In the genomic region with DNA sequence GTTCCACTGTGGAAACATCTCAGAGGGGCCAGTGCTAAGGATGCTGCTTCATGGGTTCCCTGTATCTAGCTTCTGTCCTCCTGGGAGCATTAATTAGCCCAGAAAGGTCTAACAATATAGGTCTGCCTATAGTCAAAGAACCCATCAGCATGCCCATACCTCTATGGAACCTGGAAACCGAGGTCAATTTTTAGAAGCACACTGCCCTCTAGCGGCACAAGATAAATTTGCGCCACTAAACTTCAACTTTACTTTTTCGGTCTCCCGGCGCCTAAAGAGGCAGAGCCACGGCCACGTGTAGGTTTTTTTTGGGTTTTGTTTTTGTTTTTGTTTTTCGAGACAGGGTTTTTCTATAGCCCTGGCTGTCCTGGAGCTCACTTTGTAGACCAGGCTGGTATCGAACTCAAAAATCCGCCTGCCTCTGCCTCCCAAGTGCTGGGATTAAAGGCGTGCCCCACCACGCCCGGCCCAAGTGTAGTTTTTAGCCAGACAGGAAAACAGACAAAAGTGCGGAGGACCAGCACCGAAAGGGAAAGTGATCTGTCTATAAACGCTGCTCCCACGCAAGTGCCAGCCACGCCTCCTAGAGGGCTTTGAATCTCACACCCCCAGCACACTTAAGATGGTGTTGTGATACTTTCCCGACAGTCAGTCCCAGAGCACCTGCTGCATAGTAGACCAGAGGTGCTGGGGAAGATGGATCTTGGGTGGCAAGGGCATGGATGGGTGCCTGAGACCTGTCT, we compare ENCODE assay signal across 8 mouse cellular contexts. TPM values are rescaled to one million over a fixed set of nuclear protein-coding genes. Genes with fewer than 3 reads are reported as not detected.
DNase-seq lines count a peak whose midpoint lies in the region; ATAC-seq and TF ChIP-seq lines count a peak whose summit lies in the region.

No protein-coding gene starts in this region.

- no peaks in the 10 kb centered on the region for H3K36me3 ChIP-seq in E14TG2a.4 (ENCODE audit: insufficient read depth, low read length)
- H3K36me3 ChIP-seq in lung, embryonic 16.5 days (ENCODE audit: control insufficient read depth, insufficient read depth, low read length), result no peaks in the 10 kb centered on the region

- H3K27ac ChIP-seq in bone marrow macrophage, adult 2 months (ENCODE audit: insufficient read depth, low read depth, low read length), result no peak overlapping the region
- no peak overlapping the region for H3K27ac ChIP-seq in embryonic fibroblast, embryonic 13.5 days (ENCODE audit: insufficient read depth, low read length)
- no peak overlapping the region for H3K27ac ChIP-seq in lung, embryonic 16.5 days (ENCODE audit: low read length)
- H3K27ac ChIP-seq in olfactory bulb, adult 2 months (ENCODE audit: insufficient read depth, low read depth, low read length), result no peak overlapping the region

- WGBS in lung, embryonic 16.5 days, result 2% methylated on average over 20 of the region's 20 CpGs
- WGBS in olfactory bulb, adult 2 months, result 3% methylated on average over 20 of the region's 20 CpGs

- peak overlapping the region; percentile 98 for H3K4me2 ChIP-seq in lung, embryonic 16.5 days (ENCODE audit: low read depth, low read length)

- no peaks in the 10 kb centered on the region for H3K9me3 ChIP-seq in E14TG2a.4 (ENCODE audit: low read length)
- H3K9me3 ChIP-seq in lung, embryonic 16.5 days (ENCODE audit: control insufficient read depth, low read length), result no peaks in the 10 kb centered on the region

- H3K27me3 ChIP-seq in E14TG2a.4 (ENCODE audit: insufficient read depth, low read length), result peaks cover 9% of the 10 kb centered on the region
- no peaks in the 10 kb centered on the region; the same call in 1 of the 2 replicates for H3K27me3 ChIP-seq in lung, embryonic 16.5 days (ENCODE audit: control insufficient read depth, insufficient read depth, low read depth, low read length)

- H3K9ac ChIP-seq in lung, embryonic 16.5 days (ENCODE audit: low read length), result peak overlapping the region; percentile 79

- intact Hi-C loops in heart, postnatal 14 days (cut with DNase I), result loop anchor here (1.0 kb wide), 2 partner anchors 78 to 299 kb away; no protein-coding TSS in a partner anchor

- no peak for TF ChIP-seq POLR2A in bone marrow macrophage, adult 2 months (IDR thresholded peaks at IDR 0.05; ENCODE audit: borderline replicate concordance, low read depth, low read length)
- TF ChIP-seq POLR2A in embryonic fibroblast, embryonic 13.5 days (IDR thresholded peaks at IDR 0.05; ENCODE audit: low read depth, low read length), result no peak
- TF ChIP-seq POLR2A in olfactory bulb, adult 2 months (IDR thresholded peaks at IDR 0.05; ENCODE audit: insufficient read depth, low read depth, low read length), result no peak

- peak; percentile 71 for TF ChIP-seq CTCF in E14TG2a.4 (conservative IDR thresholded peaks at IDR 0.05; ENCODE audit: low read length)
- TF ChIP-seq CTCF in bone marrow macrophage, adult 2 months (IDR thresholded peaks at IDR 0.05; ENCODE audit: low read depth, low read length), result no peak; the same call in 1 of the 2 replicates
- no peak for TF ChIP-seq CTCF in embryonic fibroblast, embryonic 13.5 days (IDR thresholded peaks at IDR 0.05; ENCODE audit: borderline replicate concordance, insufficient read depth, low read length)
- TF ChIP-seq CTCF in olfactory bulb, adult 2 months (IDR thresholded peaks at IDR 0.05; ENCODE audit: insufficient read depth, low read depth, low read length), result peak; percentile 21; the same call in 1 of the 2 replicates

- H3K4me1 ChIP-seq in E14TG2a.4 (replicated peaks; ENCODE audit: low read depth, low read length), result peaks cover 22% of the 10 kb centered on the region
- H3K4me1 ChIP-seq in bone marrow macrophage, adult 2 months (ENCODE audit: control insufficient read depth, insufficient read depth, low read length), result peaks cover 16% of the 10 kb centered on the region
- H3K4me1 ChIP-seq in embryonic fibroblast, embryonic 13.5 days (ENCODE audit: control insufficient read depth, insufficient read depth, low read length), result no peaks in the 10 kb centered on the region
- peaks cover 8% of the 10 kb centered on the region for H3K4me1 ChIP-seq in lung, embryonic 16.5 days (replicated peaks; ENCODE audit: control insufficient read depth, insufficient read depth, low read length)
- H3K4me1 ChIP-seq in olfactory bulb, adult 2 months (ENCODE audit: control insufficient read depth, insufficient read depth, low read length), result peaks cover 8% of the 10 kb centered on the region; the same call in 1 of the 2 replicates

- peak; percentile 37; the same call in 1 of the 2 replicates for ATAC-seq in lung, embryonic 16.5 days (ENCODE audit: low read depth)

- H3K4me3 ChIP-seq in E14TG2a.4 (replicated peaks; ENCODE audit: low read length), result peak overlapping the region; percentile 86
- peak overlapping the region; percentile 55 for H3K4me3 ChIP-seq in bone marrow macrophage, adult 2 months (ENCODE audit: insufficient read depth, low read length)
- peak overlapping the region; percentile 8 for H3K4me3 ChIP-seq in embryonic fibroblast, embryonic 13.5 days (ENCODE audit: insufficient read depth, low read length)
- peak overlapping the region; percentile 59 for H3K4me3 ChIP-seq in lung, embryonic 16.5 days (ENCODE audit: low read length)
- no peak overlapping the region for H3K4me3 ChIP-seq in olfactory bulb, adult 2 months (ENCODE audit: insufficient read depth, low read depth, low read length)

- peak; percentile 52 to 68 for DNase-seq in heart, postnatal 14 days
- DNase-seq in layer of hippocampus, adult 9-10 months (ENCODE audit: low spot score), result peak; percentile 55
- peak; percentile 77 for DNase-seq in thymus, postnatal 0 days (ENCODE audit: low spot score)

RNA-seq across cellular contexts. Expression of gene Cfap77, which starts 0.9 kb away (rescaled TPM):
- polyA plus RNA-seq in bone marrow macrophage, adult 2 months (2012; ENCODE audit: insufficient read depth, insufficient read length, missing spikeins), result not detected in 2 replicates
- 0.76 TPM in 1 of 2 replicates, not detected in the other for polyA plus RNA-seq in embryonic fibroblast, embryonic 13.5 days (2011; ENCODE audit: insufficient read length, low read depth, missing spikeins)
- total RNA-seq in heart, postnatal 14 days (2021), result under 1 TPM in 1 of 2 experiments, not detected in 1; 0.31 TPM
- polyA plus RNA-seq in lung, embryonic 16.5 days (2015; fragmentation: Nextera tagmentation; extraction: Ambion mirVana), result 0.70 and 1.1 TPM in 2 replicates
- not detected in 2 replicates for polyA plus RNA-seq in olfactory bulb, adult 2 months (2012; ENCODE audit: insufficient read depth, insufficient read length, low replicate concordance, missing spikeins)
- 0.27 and 0.40 TPM in 2 replicates for polyA plus RNA-seq in thymus, postnatal 0 days (2015; fragmentation: Nextera tagmentation; extraction: Ambion mirVana)

RNA-seq across cellular contexts. Expression of gene Ttf1, which starts 6.1 kb away (rescaled TPM):
- 23.1 and 26.7 TPM in 2 replicates for polyA plus RNA-seq in bone marrow macrophage, adult 2 months (2012; ENCODE audit: insufficient read depth, insufficient read length, missing spikeins)
- polyA plus RNA-seq in embryonic fibroblast, embryonic 13.5 days (2011; ENCODE audit: insufficient read length, low read depth, missing spikeins), result 14.1 and 15.1 TPM in 2 replicates
- 1 to 10 TPM; 6.2 to 6.6 TPM for total RNA-seq in heart, postnatal 14 days (2021)
- 11.5 and 12.2 TPM in 2 replicates for polyA plus RNA-seq in lung, embryonic 16.5 days (2015; fragmentation: Nextera tagmentation; extraction: Ambion mirVana)
- polyA plus RNA-seq in olfactory bulb, adult 2 months (2012; ENCODE audit: insufficient read depth, insufficient read length, low replicate concordance, missing spikeins), result not detected in 2 replicates
- polyA plus RNA-seq in thymus, postnatal 0 days (2015; fragmentation: Nextera tagmentation; extraction: Ambion mirVana), result 10.4 and 11.4 TPM in 2 replicates

Comparison
In these comparisons a context has a peak if more than half of its experiments do, and no peak if none do; other contexts are left out.
1. CTCF ChIP-seq: peak in E14TG2a.4 (single experiment) and olfactory bulb, adult 2 months (single experiment); none in bone marrow macrophage, adult 2 months (single experiment) and embryonic fibroblast, embryonic 13.5 days (single experiment).
2. Peak in every context shown above with its lines, with median percentiles within 50 percentile points of each other: DNase-seq.